Mouse (Mus musculus): ENCODE results near the gene Rag1.

GRCm38 (mm10) chr2:101649114-101649671, at the start of gene Rag1, which contains the start of gene B230118H07Rik:
- TF ChIP-seq CTCF (IDR thresholded peaks at IDR 0.05; ENCODE audit: extremely low read depth, insufficient read depth, low read length) (no peak), POLR2A (IDR thresholded peaks at IDR 0.05; ENCODE audit: extremely low read depth, insufficient read depth, low read length) (no peak)

Measured in cortical plate, adult 2 months (tissue).